Mouse (Mus musculus) hindbrain, embryonic 12.5 days (tissue): ENCODE data around the gene Frmd4b. TPM values are rescaled to one million over a fixed set of nuclear protein-coding genes. Genes with fewer than 3 reads are reported as not detected.
A peak's percentile ranks its signal among the peaks of the same experiment; 100 is the strongest.

Source experiments
- ATAC-seq: fragments of 200-750 bp; cut with Nextera tagmentation; 2 replicates; pipeline ENCODE4 v1.8.0; 2017; ENCODE audit warnings: moderate TSS enrichment; ENCODE audit not compliant: low FRiP score
- H3K27ac ChIP-seq: fragments of 300-500 bp; sonication (generic); 2 replicates; pipeline ENCODE4 v1.5.1; 2016; ENCODE audit warnings: mild to moderate bottlenecking
- H3K27me3 ChIP-seq: fragments of 300-500 bp; sonication (generic); 2 replicates; pipeline ENCODE4 v1.6.1; 2016; ENCODE audit warnings: mild to moderate bottlenecking
- H3K36me3 ChIP-seq: fragments of 300-500 bp; sonication (generic); 2 replicates; pipeline ENCODE4 v1.6.1; 2016; ENCODE audit warnings: mild to moderate bottlenecking
- H3K4me1 ChIP-seq: fragments of 300-500 bp; sonication (generic); 2 replicates; pipeline ENCODE4 v1.6.1; 2016
- H3K4me2 ChIP-seq: fragments of 300-500 bp; sonication (generic); replicated peaks from 2 replicates; pipeline ENCODE4 v1.6.1; 2016; ENCODE audit warnings: mild to moderate bottlenecking
- H3K4me3 ChIP-seq: fragments of 300-500 bp; sonication (generic); 2 replicates; pipeline ENCODE4 v1.5.1; 2016; ENCODE audit warnings: mild to moderate bottlenecking
- H3K9ac ChIP-seq: fragments of 300-500 bp; sonication (generic); 2 replicates; pipeline ENCODE4 v1.6.1; 2016; ENCODE audit warnings: mild to moderate bottlenecking, moderate library complexity
- H3K9me3 ChIP-seq: fragments of 300-500 bp; sonication (generic); replicated peaks from 2 replicates; pipeline ENCODE4 v1.6.1; 2016; ENCODE audit warnings: mild to moderate bottlenecking
- WGBS: fragments of 180-500 bp; shearing (Covaris S2); methylation state at CpG from one replicate; pipeline ENCODE4 v1.1.7; 2016; 5-methylcytosine and 5-hydroxymethylcytosine counted together
- polyA plus RNA-seq: library from polyadenylated mRNA; unstranded; fragments of >200 nt; fragmentation: Nextera tagmentation; extraction: Ambion mirVana; gene quantifications from 2 replicates; pipeline ENCODE4 v1.2.1, GENCODE M21; 2016

Gene Frmd4b
- polyA plus RNA-seq, 1 experiment from 2014 or later = 48.5 TPM

DNA sequence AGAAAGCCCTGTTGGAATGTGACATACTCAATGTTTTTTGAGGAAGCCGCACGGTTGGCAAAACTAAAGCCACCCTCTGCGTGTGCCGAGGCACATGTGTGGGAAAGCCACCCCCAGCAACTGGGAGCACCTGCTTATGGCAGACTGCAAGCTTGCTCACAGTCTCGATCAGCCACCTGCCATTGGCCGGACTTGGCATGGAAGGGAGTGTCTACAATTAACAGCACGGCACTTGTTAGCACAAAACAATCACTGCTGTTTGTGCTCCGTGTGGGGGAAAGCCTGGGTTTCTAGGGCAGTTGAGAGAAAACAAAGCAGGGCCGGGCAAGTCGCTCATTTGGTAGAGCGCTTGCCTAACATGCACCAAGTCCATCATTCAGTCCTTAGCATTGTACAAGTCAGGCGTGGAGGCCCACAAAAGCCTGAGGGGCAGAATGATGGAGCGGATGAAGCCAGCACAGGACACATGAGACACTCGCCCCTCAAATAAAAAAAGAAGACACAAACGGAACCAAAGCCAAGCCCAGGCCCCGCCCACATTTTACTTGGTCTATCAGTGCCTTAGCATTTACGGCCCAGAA lies 277.0 kb downstream of the Frmd4b start:
- Histone ChIP-seq H3K27me3 (no peaks in the 10 kb centered on the region), H3K27ac (0 out of 2 replicates have a peak overlapping the region, but pooled peaks have one; percentile 42), H3K9ac (no peak overlapping the region), H3K4me3 (no peak overlapping the region), H3K4me1 (peaks cover 18% of the 10 kb centered on the region), H3K36me3 (no peaks in the 10 kb centered on the region), H3K4me2 (no peak overlapping the region), H3K9me3 (no peaks in the 10 kb centered on the region)
- ATAC-seq = peak; percentile 65
- 51% methylated on average over 17 of the region's 17 CpGs for WGBS

DNA sequence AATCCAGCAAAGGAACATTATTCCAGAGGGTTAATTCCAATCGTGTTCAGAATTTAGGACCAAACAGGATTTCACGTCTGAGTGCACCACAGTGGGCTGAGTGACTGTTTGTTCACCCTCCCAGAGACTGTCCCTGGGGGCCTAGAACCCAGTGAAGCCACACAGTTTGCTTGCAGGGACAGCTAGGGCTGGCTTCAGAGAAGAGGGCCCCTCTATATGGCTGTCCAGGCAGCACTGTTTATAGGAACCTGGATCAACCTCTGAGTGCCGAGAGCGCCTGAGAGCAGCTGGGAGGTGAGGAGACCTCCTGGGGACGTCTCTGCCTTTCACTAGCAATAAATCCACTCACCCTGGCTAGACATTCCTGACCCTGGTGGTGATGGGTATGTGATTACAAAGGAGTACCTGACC lies 278.1 kb downstream of the Frmd4b start:
- Histone ChIP-seq H3K9ac (no peak overlapping the region), H3K27me3 (no peaks in the 10 kb centered on the region), H3K36me3 (no peaks in the 10 kb centered on the region), H3K4me3 (no peak overlapping the region), H3K9me3 (no peaks in the 10 kb centered on the region), H3K4me1 (peaks cover 18% of the 10 kb centered on the region), H3K27ac (peak overlapping the region; percentile 64), H3K4me2 (no peak overlapping the region)
- ATAC-seq = peak; percentile 78
- WGBS = 23% methylated on average over 5 of the region's 5 CpGs

DNA sequence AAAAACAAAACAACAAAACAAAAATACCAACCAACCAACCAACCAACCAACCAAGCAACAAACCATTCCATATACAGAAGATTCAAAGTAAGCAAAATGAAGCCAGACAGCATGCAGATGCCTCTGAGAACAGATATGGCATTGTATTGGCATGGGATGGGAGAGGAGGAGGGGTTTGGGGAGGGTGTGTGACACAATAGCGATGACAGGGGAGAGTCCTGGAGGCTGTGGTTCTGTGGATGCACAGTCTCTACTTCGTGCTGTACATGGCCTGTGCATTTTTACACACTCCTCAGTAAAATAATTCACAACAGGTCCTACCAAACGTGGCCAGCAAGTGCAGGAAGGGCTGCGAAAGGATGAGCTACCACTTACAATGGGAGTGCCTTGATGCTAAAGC lies 278.5 kb downstream of the Frmd4b start:
- H3K27me3 ChIP-seq = no peaks in the 10 kb centered on the region
- peak; percentile 75 for ATAC-seq
- no peak overlapping the region for H3K4me3 ChIP-seq
- H3K9me3 ChIP-seq = no peaks in the 10 kb centered on the region
- H3K27ac ChIP-seq = peak overlapping the region; percentile 64
- WGBS = 35% methylated on average over 4 of the region's 4 CpGs
- no peak overlapping the region for H3K9ac ChIP-seq
- no peaks in the 10 kb centered on the region for H3K36me3 ChIP-seq
- H3K4me1 ChIP-seq = peaks cover 18% of the 10 kb centered on the region
- H3K4me2 ChIP-seq = no peak overlapping the region

DNA sequence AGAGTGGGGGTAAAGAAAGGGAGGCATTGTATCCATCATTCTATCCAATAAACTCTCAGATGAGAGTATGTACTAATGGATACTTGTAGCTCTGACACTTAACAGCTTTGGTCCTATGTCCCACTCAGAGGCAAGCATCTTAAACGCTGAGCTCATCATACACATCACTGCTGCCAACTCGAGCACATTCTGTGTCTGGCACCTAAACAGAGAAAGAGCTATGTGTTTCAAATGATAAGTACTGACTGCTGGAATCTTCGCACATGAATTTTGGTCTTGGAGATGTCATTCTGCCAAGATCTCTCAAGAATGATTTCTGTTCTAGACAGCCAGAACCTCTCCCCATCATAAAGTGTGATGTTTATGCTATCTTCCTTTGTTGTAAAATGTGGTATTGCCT lies 284.0 kb downstream of the Frmd4b start:
- 91% methylated on average over 3 of the region's 3 CpGs for WGBS
- Histone ChIP-seq H3K9ac (no peak overlapping the region), H3K9me3 (no peaks in the 10 kb centered on the region), H3K4me3 (no peak overlapping the region), H3K27ac (no peak overlapping the region), H3K27me3 (no peaks in the 10 kb centered on the region), H3K36me3 (no peaks in the 10 kb centered on the region), H3K4me2 (no peak overlapping the region), H3K4me1 (no peaks in the 10 kb centered on the region)
- ATAC-seq = no peak

DNA sequence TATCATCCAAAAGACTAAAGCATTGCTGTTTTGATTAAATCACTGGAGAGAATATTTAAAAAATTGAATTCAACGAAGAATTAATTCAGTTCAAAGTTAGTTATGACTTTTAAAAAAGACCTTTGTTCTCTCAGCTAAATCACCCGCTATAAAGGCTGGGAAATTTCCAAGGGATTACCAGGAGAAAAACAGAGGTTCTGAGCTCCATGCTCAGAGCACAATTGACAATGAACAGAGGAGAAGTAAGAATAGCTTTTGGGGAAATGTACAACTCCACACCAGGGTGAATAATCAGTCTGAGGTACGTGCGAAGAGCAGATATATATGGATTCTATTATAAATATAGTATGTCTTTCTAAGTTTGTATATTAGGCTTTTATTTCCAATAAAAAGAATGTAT lies 293.4 kb downstream of the Frmd4b start:
- H3K27ac ChIP-seq = no peak overlapping the region
- H3K9ac ChIP-seq = no peak overlapping the region
- no peak overlapping the region for H3K4me3 ChIP-seq
- 0 out of 2 replicates have a peak, but pooled peaks cover under 1% of the 10 kb centered on the region for H3K4me1 ChIP-seq
- H3K9me3 ChIP-seq = no peaks in the 10 kb centered on the region
- no peak for ATAC-seq
- peaks cover 24% of the 10 kb centered on the region for H3K36me3 ChIP-seq
- H3K27me3 ChIP-seq = no peaks in the 10 kb centered on the region
- 87% methylated on average over 4 of the region's 4 CpGs for WGBS
- no peak overlapping the region for H3K4me2 ChIP-seq

DNA sequence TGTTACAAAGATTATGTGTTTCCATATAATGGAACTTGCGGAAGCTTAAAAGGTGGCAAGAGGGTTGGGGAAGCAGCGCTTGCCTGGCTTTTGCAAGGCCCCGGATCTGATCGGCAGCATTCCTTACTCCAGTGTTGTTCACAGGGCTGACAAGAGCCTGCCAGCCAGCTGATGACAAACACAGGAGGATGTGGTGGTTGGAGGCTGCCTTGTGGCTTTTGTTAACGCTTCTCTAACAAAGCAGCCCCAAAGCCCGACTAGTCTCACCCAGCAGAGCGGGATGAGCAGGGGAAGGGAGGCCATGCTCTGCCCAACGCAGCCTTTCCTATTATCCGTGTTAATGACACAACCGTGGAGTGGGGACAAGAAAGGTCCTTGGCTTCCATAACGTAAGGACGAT lies 295.2 kb downstream of the Frmd4b start:
- Histone ChIP-seq H3K9me3 (no peaks in the 10 kb centered on the region), H3K27me3 (no peaks in the 10 kb centered on the region), H3K27ac (no peak overlapping the region), H3K4me3 (no peak overlapping the region), H3K4me2 (no peak overlapping the region), H3K9ac (no peak overlapping the region), H3K4me1 (0 out of 2 replicates have a peak, but pooled peaks cover 6% of the 10 kb centered on the region), H3K36me3 (peaks cover 20% of the 10 kb centered on the region; the same call in 1 of the 2 replicates)
- no peak for ATAC-seq
- WGBS = 73% methylated on average over 12 of the region's 12 CpGs

DNA sequence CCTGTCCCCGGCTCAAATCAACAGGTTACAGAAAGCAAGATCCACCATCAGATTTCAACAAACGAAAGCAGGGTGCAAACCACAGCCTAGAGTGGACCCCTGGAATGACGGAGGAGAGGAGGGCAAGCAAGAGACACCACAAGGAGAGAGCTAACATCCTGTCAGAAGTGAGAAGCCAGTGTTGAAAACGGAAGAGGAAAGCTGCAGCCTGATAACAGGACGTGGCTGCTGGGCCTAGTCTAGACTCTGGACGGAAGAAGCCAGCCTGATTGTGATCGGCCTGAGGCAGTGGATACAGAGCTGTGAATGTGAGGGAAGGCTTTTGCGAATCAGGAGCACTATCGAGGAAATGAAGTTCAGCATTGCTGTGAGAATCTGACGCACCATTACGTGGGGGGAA lies 296.2 kb downstream of the Frmd4b start:
- H3K36me3 ChIP-seq = peaks cover 13% of the 10 kb centered on the region; the same call in 1 of the 2 replicates
- no peak overlapping the region for H3K27ac ChIP-seq
- 76% methylated on average over 11 of the region's 11 CpGs for WGBS
- H3K27me3 ChIP-seq = no peaks in the 10 kb centered on the region
- no peak overlapping the region for H3K9ac ChIP-seq
- no peak for ATAC-seq
- 0 out of 2 replicates have a peak, but pooled peaks cover 6% of the 10 kb centered on the region for H3K4me1 ChIP-seq
- no peak overlapping the region for H3K4me3 ChIP-seq
- no peaks in the 10 kb centered on the region for H3K9me3 ChIP-seq
- no peak overlapping the region for H3K4me2 ChIP-seq

DNA sequence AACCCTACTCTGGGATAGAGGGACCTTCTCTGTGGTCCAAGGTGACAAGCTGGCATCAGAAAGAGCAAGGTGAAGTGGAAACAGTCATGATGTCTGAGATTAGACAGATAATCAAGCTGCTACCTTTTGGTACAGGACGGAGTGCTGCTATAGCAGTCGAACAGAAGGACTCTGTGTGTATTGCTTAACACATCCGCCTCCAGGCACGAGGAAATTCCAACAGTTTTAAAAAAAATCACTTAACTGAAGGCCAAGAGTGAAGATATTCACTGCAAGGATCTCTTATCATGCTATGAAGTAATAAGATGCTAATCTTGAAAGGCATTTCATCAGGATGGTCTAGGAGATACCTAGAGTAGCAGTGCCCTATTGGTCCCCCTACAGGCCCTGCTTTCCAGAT lies 298.3 kb downstream of the Frmd4b start:
- Histone ChIP-seq H3K9ac (no peak overlapping the region), H3K4me3 (no peak overlapping the region), H3K4me2 (no peak overlapping the region), H3K36me3 (peaks cover 10% of the 10 kb centered on the region; the same call in 1 of the 2 replicates), H3K9me3 (no peaks in the 10 kb centered on the region), H3K27ac (no peak overlapping the region), H3K4me1 (0 out of 2 replicates have a peak, but pooled peaks cover 6% of the 10 kb centered on the region), H3K27me3 (no peaks in the 10 kb centered on the region)
- 93% methylated on average over 4 of the region's 4 CpGs for WGBS
- ATAC-seq = no peak

DNA sequence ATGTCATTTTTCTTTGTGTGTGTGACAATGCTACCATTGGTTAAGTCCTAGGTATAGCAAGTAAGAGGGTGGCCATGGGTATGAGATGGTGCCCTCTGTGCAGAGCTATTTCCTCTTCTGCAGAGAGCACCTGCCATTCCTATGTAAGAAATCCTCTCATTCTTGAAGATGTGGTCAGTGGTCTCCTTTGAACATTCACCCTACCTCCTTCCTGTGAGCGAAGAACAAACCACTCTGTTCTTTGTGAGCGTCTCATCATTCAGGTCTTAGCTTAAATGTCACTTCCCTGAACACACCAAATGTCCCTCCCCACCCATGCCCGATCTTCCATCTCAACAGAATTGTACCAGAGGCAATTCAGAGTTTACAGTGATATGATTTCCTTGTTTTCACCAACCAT lies 299.4 kb downstream of the Frmd4b start:
- 87% methylated on average over 3 of the region's 3 CpGs for WGBS
- Histone ChIP-seq H3K4me3 (no peak overlapping the region), H3K27me3 (no peaks in the 10 kb centered on the region), H3K4me2 (no peak overlapping the region), H3K27ac (no peak overlapping the region), H3K9me3 (no peaks in the 10 kb centered on the region), H3K9ac (no peak overlapping the region), H3K36me3 (peaks cover 6% of the 10 kb centered on the region; the same call in 1 of the 2 replicates), H3K4me1 (0 out of 2 replicates have a peak, but pooled peaks cover 6% of the 10 kb centered on the region)
- ATAC-seq = no peak

DNA sequence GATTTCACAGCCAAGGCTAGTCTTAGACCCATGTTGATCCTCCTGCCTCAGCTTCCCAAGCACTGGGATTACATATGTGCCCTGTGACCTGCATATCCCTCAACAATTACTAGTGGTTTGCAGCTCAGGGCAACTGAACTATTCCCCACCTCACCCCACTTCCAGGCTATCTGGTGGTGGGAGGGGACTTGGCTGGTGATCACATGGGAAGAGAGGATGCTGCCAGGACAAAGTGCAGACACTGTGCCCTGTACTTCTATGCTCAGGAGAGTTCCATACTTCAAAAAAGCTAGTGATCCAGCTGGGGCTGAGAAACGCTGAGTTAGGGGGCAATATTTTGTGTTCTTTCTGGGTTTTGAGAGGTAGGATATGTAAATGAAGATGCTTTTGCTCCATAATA lies 300.6 kb downstream of the Frmd4b start:
- no peak overlapping the region for H3K27ac ChIP-seq
- no peak overlapping the region for H3K4me3 ChIP-seq
- H3K36me3 ChIP-seq = no peaks in the 10 kb centered on the region; the same call in 1 of the 2 replicates
- WGBS = 92% methylated on average over 1 of the region's 1 CpGs
- H3K9ac ChIP-seq = no peak overlapping the region
- no peak for ATAC-seq
- no peaks in the 10 kb centered on the region for H3K9me3 ChIP-seq
- no peak overlapping the region for H3K4me2 ChIP-seq
- H3K27me3 ChIP-seq = no peaks in the 10 kb centered on the region
- H3K4me1 ChIP-seq = peaks cover 16% of the 10 kb centered on the region

DNA sequence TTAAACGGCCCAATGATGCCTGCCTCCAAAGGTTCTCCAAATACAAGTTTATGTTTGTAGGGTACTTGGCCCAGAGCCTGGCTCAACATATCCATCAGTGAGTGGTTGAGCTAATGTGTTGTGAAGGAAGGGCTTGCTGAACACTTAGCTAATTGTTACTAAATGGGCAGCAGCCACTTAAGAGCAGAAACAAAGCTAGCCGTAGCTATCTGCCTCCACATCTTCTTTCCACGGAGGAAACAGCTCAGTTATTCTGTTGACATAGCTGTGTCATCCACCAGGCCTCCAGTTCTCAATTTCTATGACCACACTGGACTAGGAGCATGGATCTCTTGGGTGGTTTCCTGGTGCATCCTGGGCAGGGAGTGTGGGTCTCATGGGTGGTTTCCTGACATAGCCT lies 302.0 kb downstream of the Frmd4b start:
- H3K4me3 ChIP-seq = no peak overlapping the region
- H3K27ac ChIP-seq = no peak overlapping the region
- no peaks in the 10 kb centered on the region for H3K27me3 ChIP-seq
- H3K36me3 ChIP-seq = no peaks in the 10 kb centered on the region; the same call in 1 of the 2 replicates
- 87% methylated on average over 3 of the region's 3 CpGs for WGBS
- no peak overlapping the region for H3K4me2 ChIP-seq
- no peak for ATAC-seq
- peaks cover 19% of the 10 kb centered on the region for H3K4me1 ChIP-seq
- H3K9ac ChIP-seq = no peak overlapping the region
- H3K9me3 ChIP-seq = no peaks in the 10 kb centered on the region

DNA sequence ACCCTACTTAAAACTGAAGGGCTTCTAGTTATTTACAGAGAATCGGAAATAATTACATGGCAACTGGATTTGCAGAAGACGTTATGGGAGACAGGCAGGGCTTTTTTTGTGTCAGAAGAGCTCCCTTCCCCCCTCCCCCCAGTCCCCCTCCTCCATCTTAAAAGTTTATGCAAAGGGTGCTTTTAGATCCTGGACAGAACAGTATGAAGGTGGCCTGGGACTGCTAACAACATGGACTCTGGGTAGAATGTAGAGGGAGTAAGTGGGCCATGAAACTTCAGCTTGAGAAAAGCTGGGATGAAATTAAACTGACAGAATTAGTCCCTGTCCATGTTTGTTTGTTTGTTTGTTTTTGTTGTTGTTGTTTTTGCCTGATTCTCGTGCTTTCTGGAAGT lies 304.8 kb downstream of the Frmd4b start:
- Histone ChIP-seq H3K27me3 (no peaks in the 10 kb centered on the region), H3K36me3 (peaks cover 2% of the 10 kb centered on the region; the same call in 1 of the 2 replicates), H3K9ac (0 out of 2 replicates have a peak overlapping the region, but pooled peaks have one; percentile 2), H3K4me3 (peak overlapping the region; percentile 25), H3K4me1 (peaks cover 13% of the 10 kb centered on the region), H3K4me2 (peak overlapping the region; percentile 53), H3K27ac (no peak overlapping the region), H3K9me3 (no peaks in the 10 kb centered on the region)
- no peak for ATAC-seq
- 14% methylated on average over 3 of the region's 3 CpGs for WGBS
